Mouse (Mus musculus) MEL (cell line): ENCODE results near the gene Gabrg3. TPM values are rescaled to one million over a fixed set of nuclear protein-coding genes. Genes with fewer than 3 reads are reported as not detected.

Experiments
- DNase-seq: peaks from one replicate; pipeline ENCODE4 v3.0.0; 2011; ENCODE audit warnings: low read depth, low spot score
- H3K27ac ChIP-seq: 2 replicates; pipeline ENCODE4 v1.5.1; 2012; ENCODE audit warnings: low read depth, mild to moderate bottlenecking, control low read depth, low read length, moderate library complexity; ENCODE audit not compliant: control insufficient read depth
- H3K27me3 ChIP-seq, 2 experiments: fragments of 150-350 bp in 1 of 2; sonication (generic) in 1 of 2; 2 replicates each; pipeline ENCODE4 v1.6.1; 2012; ENCODE audit warnings: low read length in 2 of 2, mild to moderate bottlenecking in 2 of 2, improper control_type of control experiment in 1 of 2, moderate library complexity in 1 of 2; ENCODE audit not compliant: insufficient read depth in 2 of 2, control insufficient read depth in 1 of 2
- H3K36me3 ChIP-seq, 2 experiments: 2 replicates each; pipeline ENCODE4 v1.6.1; 2012 to 2014; ENCODE audit warnings: low read length in 2 of 2, improper control_type of control experiment in 1 of 2, inconsistent platforms in 1 of 2, mild to moderate bottlenecking in 1 of 2; ENCODE audit not compliant: insufficient read depth in 2 of 2, control insufficient read depth in 1 of 2
- H3K4me1 ChIP-seq, 2 experiments: fragments of 150-350 bp in 1 of 2; sonication (generic) in 1 of 2; 2 replicates each; pipeline ENCODE4 v1.6.1; 2012; ENCODE audit warnings: low read length in 2 of 2, improper control_type of control experiment in 1 of 2, mild to moderate bottlenecking in 1 of 2; ENCODE audit not compliant: insufficient read depth in 2 of 2, control insufficient read depth in 1 of 2
- H3K4me3 ChIP-seq, 2 experiments: fragments of 150-350 bp in 1 of 2; sonication (generic) in 1 of 2; 2 replicates each; pipeline ENCODE4 v1.5.1; 2012; ENCODE audit warnings: low read depth in 2 of 2, low read length in 2 of 2, mild to moderate bottlenecking in 2 of 2, moderate library complexity in 2 of 2, control low read depth in 1 of 2, improper control_type of control experiment in 1 of 2; ENCODE audit not compliant: control insufficient read depth in 1 of 2, insufficient read depth in 1 of 2
- H3K79me2 ChIP-seq: 2 replicates; pipeline ENCODE4 v1.6.1; 2012; ENCODE audit warnings: mild to moderate bottlenecking, low read length, moderate library complexity; ENCODE audit not compliant: control insufficient read depth, poor library complexity, insufficient read depth
- H3K9ac ChIP-seq: 2 replicates; pipeline ENCODE4 v1.6.1; 2012; ENCODE audit warnings: low read depth, mild to moderate bottlenecking, control low read depth, low read length, moderate library complexity; ENCODE audit not compliant: control insufficient read depth, poor library complexity, severe bottlenecking
- H3K9me3 ChIP-seq: fragments of 150-350 bp; sonication (generic); replicated peaks from 2 replicates; pipeline ENCODE4 v1.6.1; 2012; ENCODE audit warnings: mild to moderate bottlenecking, low read length, improper control_type of control experiment, moderate library complexity; ENCODE audit not compliant: insufficient read depth
- CHD1 ChIP-seq: IDR thresholded peaks from 2 replicates; pipeline ENCODE4 v1.6.1; 2012; ENCODE audit warnings: low read depth, mild to moderate bottlenecking, inconsistent platforms, low read length, improper control_type of control experiment
- CHD2 ChIP-seq: IDR thresholded peaks from 2 replicates; pipeline ENCODE4 v1.6.1; 2011; ENCODE audit warnings: low read length, improper control_type of control experiment
- EP300 ChIP-seq, 2 experiments: IDR thresholded peaks; 2 replicates each; pipeline ENCODE4 v1.6.1; 2011; ENCODE audit warnings: improper control_type of control experiment in 2 of 2, low read length in 2 of 2, low read depth in 1 of 2, mild to moderate bottlenecking in 1 of 2
- ETS1 ChIP-seq: IDR thresholded peaks from 2 replicates; pipeline ENCODE4 v1.6.1; 2012; ENCODE audit warnings: low read depth, mild to moderate bottlenecking, inconsistent platforms, low read length, improper control_type of control experiment, moderate library complexity
- GABPA ChIP-seq: IDR thresholded peaks from 2 replicates; pipeline ENCODE4 v1.6.1; 2012; ENCODE audit warnings: low read depth, mild to moderate bottlenecking, inconsistent platforms, low read length, improper control_type of control experiment, moderate library complexity
- GATA1 ChIP-seq: IDR thresholded peaks from 2 replicates; pipeline ENCODE4 v1.6.1; 2011; ENCODE audit warnings: low read depth, low read length, improper control_type of control experiment
- JUND ChIP-seq: IDR thresholded peaks from 2 replicates; pipeline ENCODE4 v1.6.1; 2011; ENCODE audit warnings: low read depth, mild to moderate bottlenecking, improper control_type of control experiment, low read length
- MAZ ChIP-seq: IDR thresholded peaks from 2 replicates; pipeline ENCODE4 v1.6.1; 2012; ENCODE audit warnings: low read depth, mild to moderate bottlenecking, inconsistent platforms, low read length, improper control_type of control experiment
- MEF2A ChIP-seq: IDR thresholded peaks from 2 replicates; pipeline ENCODE4 v1.6.1; 2014; ENCODE audit warnings: low read depth, mild to moderate bottlenecking, inconsistent platforms, low read length, improper control_type of control experiment; ENCODE audit not compliant: poor library complexity, insufficient replicate concordance, severe bottlenecking; ENCODE audit errors: extremely low read depth
- MYB ChIP-seq: IDR thresholded peaks from 2 replicates; pipeline ENCODE4 v1.6.1; 2011; ENCODE audit warnings: mild to moderate bottlenecking, low read depth, low read length, improper control_type of control experiment
- MYC ChIP-seq: IDR thresholded peaks from 2 replicates; pipeline ENCODE4 v1.6.1; 2011; ENCODE audit warnings: low read depth, mild to moderate bottlenecking, low read length, improper control_type of control experiment, moderate library complexity
- RAD21 ChIP-seq: IDR thresholded peaks from 2 replicates; pipeline ENCODE4 v1.6.1; 2011; ENCODE audit warnings: mild to moderate bottlenecking, low read depth, low read length, improper control_type of control experiment
- RCOR1 ChIP-seq: IDR thresholded peaks from 2 replicates; pipeline ENCODE4 v1.6.1; 2012; ENCODE audit warnings: low read depth, mild to moderate bottlenecking, inconsistent platforms, low read length, improper control_type of control experiment
- SMC3 ChIP-seq: IDR thresholded peaks from 2 replicates; pipeline ENCODE4 v1.6.1; 2011; ENCODE audit warnings: low read depth, low read length, improper control_type of control experiment
- TAL1 ChIP-seq: IDR thresholded peaks from 2 replicates; pipeline ENCODE4 v1.6.1; 2012; ENCODE audit warnings: mild to moderate bottlenecking, inconsistent platforms, low read length, moderate library complexity, mixed read lengths
- TCF12 ChIP-seq: IDR thresholded peaks from 2 replicates; pipeline ENCODE4 v1.6.1; 2014; ENCODE audit warnings: low read depth, mild to moderate bottlenecking, inconsistent platforms, low read length, improper control_type of control experiment, moderate library complexity
- USF2 ChIP-seq, 2 experiments: IDR thresholded peaks; 2 replicates each; pipeline ENCODE4 v1.6.1; 2011 to 2012; ENCODE audit warnings: improper control_type of control experiment in 2 of 2, low read length in 2 of 2, borderline replicate concordance in 1 of 2, inconsistent platforms in 1 of 2, low read depth in 1 of 2, mild to moderate bottlenecking in 1 of 2; ENCODE audit not compliant: insufficient read depth in 1 of 2
- ZKSCAN1 ChIP-seq: IDR thresholded peaks from 2 replicates; pipeline ENCODE4 v1.6.1; 2012; ENCODE audit warnings: low read depth, mild to moderate bottlenecking, inconsistent platforms, low read length, improper control_type of control experiment, moderate library complexity
- polyA plus RNA-seq, 2 experiments: library from polyadenylated mRNA; stranded (reverse) in 1 of 2; unstranded in 1 of 2; fragments of >175 nt in 1 of 2; fragments of >200 nt in 1 of 2; gene quantifications; 2 replicates each; pipeline versions ENCODE4 v1.2.1 to v1.2.4; 2012; ENCODE audit warnings: low replicate concordance in 2 of 2, low read depth in 1 of 2; ENCODE audit not compliant: insufficient read length in 2 of 2, insufficient read depth in 1 of 2, missing spikeins in 1 of 2
- total RNA-seq: library from RNA; depleted of rRNA; stranded (reverse); fragments of 300-350 nt; gene quantifications from 2 replicates; pipeline ENCODE4 v1.2.3, GENCODE M21; 2012

Gene Gabrg3
- total and polyA plus RNA-seq, 3 experiments: not detected

- no peaks in the 10 kb centered on the region for H3K36me3 ChIP-seq
- TF ChIP-seq SMC3 (no peak), EP300 (IDR thresholded peaks at IDR 0.05; ENCODE audit: low read depth in 1 of 2, low read length in 2 of 2) (no peak), MYC (no peak), RAD21 (no peak), GATA1 (no peak), TAL1 (no peak), MEF2A (no peak), MAZ (no peak), USF2 (IDR thresholded peaks at IDR 0.05; ENCODE audit: borderline replicate concordance in 1 of 2, insufficient read depth in 1 of 2, low read depth in 1 of 2, low read length in 2 of 2) (no peak), JUND (no peak), MYB (no peak), TCF12 (no peak), RCOR1 (no peak)
- no peaks in the 10 kb centered on the region for H3K9me3 ChIP-seq
- no peaks in the 10 kb centered on the region for H3K79me2 ChIP-seq
- H3K27me3 ChIP-seq: no peaks in the 10 kb centered on the region
- no peaks in the 10 kb centered on the region for H3K4me1 ChIP-seq
- DNase-seq: no peak
- no peak within 1 kb of the TSS for H3K9ac ChIP-seq
- no peak within 1 kb of the TSS for H3K27ac ChIP-seq
- H3K4me3 ChIP-seq: no peak within 1 kb of the TSS
Observed at GRCm38 (mm10) chr7:57419392-57419791, 32.4 kb upstream of the Gabrg3 start, which contains the start of gene Gabrb3. Gabrb3 (plus strand) TSS chr7:57419692.

- Histone ChIP-seq H3K9me3 (no peaks in the 10 kb centered on the region), H3K27me3 (no peaks in the 10 kb centered on the region), H3K36me3 (no peaks in the 10 kb centered on the region), H3K79me2 (no peaks in the 10 kb centered on the region), H3K4me1 (no peaks in the 10 kb centered on the region), H3K9ac (no peak overlapping the region), H3K27ac (no peak overlapping the region), H3K4me3 (no peak overlapping the region)
- DNase-seq: no peak
- TF ChIP-seq CHD1 (no peak), MYB (no peak), ZKSCAN1 (no peak), EP300 (IDR thresholded peaks at IDR 0.05; ENCODE audit: low read depth in 1 of 2, low read length in 2 of 2) (no peak), GABPA (no peak), ETS1 (no peak), CHD2 (no peak)
Observed at GRCm38 (mm10) chr7:57412896-57413295, 25.9 kb upstream of the Gabrg3 start.
